Mouse (Mus musculus) heart, embryonic 11.5 days (tissue): ENCODE results near the gene Phf5a. TPM values are rescaled to one million over a fixed set of nuclear protein-coding genes. Genes with fewer than 3 reads are reported as not detected.
A peak's percentile ranks its signal among the peaks of the same experiment; 100 is the strongest.

ENCODE experiments used
- ATAC-seq: fragments of 200-750 bp; cut with Nextera tagmentation; replicated peaks from 2 replicates; pipeline ENCODE4 v1.8.0; 2017; ENCODE audit warnings: moderate library complexity; ENCODE audit not compliant: insufficient number of reproducible peaks, low FRiP score, low TSS enrichment
- H3K27ac ChIP-seq: fragments of 300-500 bp; sonication (generic); 2 replicates; pipeline ENCODE4 v1.5.1; 2014; ENCODE audit warnings: mild to moderate bottlenecking, low read depth, low read length
- H3K27me3 ChIP-seq: fragments of 300-500 bp; sonication (generic); 2 replicates; pipeline ENCODE4 v1.6.1; 2014; ENCODE audit warnings: mild to moderate bottlenecking, low read length, mixed read lengths; ENCODE audit not compliant: control insufficient read depth, insufficient read depth
- H3K36me3 ChIP-seq: fragments of 300-500 bp; sonication (generic); 2 replicates; pipeline ENCODE4 v1.6.1; 2014; ENCODE audit warnings: mild to moderate bottlenecking, low read length, moderate library complexity, mixed read lengths; ENCODE audit not compliant: control insufficient read depth, insufficient read depth
- H3K4me1 ChIP-seq: fragments of 300-500 bp; sonication (generic); 2 replicates; pipeline ENCODE4 v1.6.1; 2014; ENCODE audit warnings: low read length; ENCODE audit not compliant: control insufficient read depth, insufficient read depth
- H3K4me2 ChIP-seq: fragments of 300-500 bp; sonication (generic); 2 replicates; pipeline ENCODE4 v1.6.1; 2014; ENCODE audit warnings: mild to moderate bottlenecking, moderate library complexity
- H3K4me3 ChIP-seq: fragments of 300-500 bp; sonication (generic); 2 replicates; pipeline ENCODE4 v1.5.1; 2014; ENCODE audit warnings: low read depth, low read length
- H3K9ac ChIP-seq: fragments of 300-500 bp; sonication (generic); 2 replicates; pipeline ENCODE4 v1.6.1; 2014; ENCODE audit warnings: mild to moderate bottlenecking, low read depth, low read length, moderate library complexity
- H3K9me3 ChIP-seq: fragments of 300-500 bp; sonication (generic); replicated peaks from 2 replicates; pipeline ENCODE4 v1.6.1; 2016; ENCODE audit warnings: low read length; ENCODE audit not compliant: control insufficient read depth
- WGBS: fragments of 180-500 bp; shearing (Covaris S2); extraction: QIAGEN DNeasy Blood & Tissue Kit; methylation state at CpG from one replicate; pipeline ENCODE4 v1.1.7; 2014; ENCODE audit not compliant: insufficient replicate concordance; 5-methylcytosine and 5-hydroxymethylcytosine counted together
- polyA plus RNA-seq: library from polyadenylated mRNA; unstranded; fragments of >200 nt; fragmentation: Nextera tagmentation; extraction: Ambion mirVana; gene quantifications from 2 replicates; pipeline ENCODE4 v1.2.1, GENCODE M21; 2014

The Phf5a gene
- polyA plus RNA-seq, 1 experiment from 2014 or later, result 131 TPM

- Histone ChIP-seq H3K27ac (no peak overlapping the region), H3K9me3 (no peaks in the 10 kb centered on the region), H3K36me3 (peaks cover 24% of the 10 kb centered on the region), H3K4me2 (no peak overlapping the region), H3K27me3 (no peaks in the 10 kb centered on the region), H3K4me1 (no peaks in the 10 kb centered on the region; the same call in 1 of the 2 replicates), H3K9ac (no peak overlapping the region), H3K4me3 (no peak overlapping the region)
- WGBS, result 83% methylated on average over 8 of the region's 8 CpGs
- ATAC-seq, result peak; percentile 84; the same call in 1 of the 2 replicates
These were observed 20.3 kb upstream of the Phf5a start for GRCm38 (mm10) chr15:81891822-81892580.

GRCm38 (mm10) chr15:81891140-81891802 lies 19.6 kb upstream of the Phf5a start:
- Histone ChIP-seq H3K36me3 (peaks cover 21% of the 10 kb centered on the region), H3K9ac (no peak overlapping the region), H3K27me3 (no peaks in the 10 kb centered on the region), H3K27ac (peak overlapping the region; percentile 35; the same call in 1 of the 2 replicates), H3K4me3 (no peak overlapping the region), H3K4me1 (peaks cover 2% of the 10 kb centered on the region; the same call in 1 of the 2 replicates), H3K9me3 (no peaks in the 10 kb centered on the region), H3K4me2 (no peak overlapping the region)
- WGBS, result 79% methylated on average over 7 of the region's 7 CpGs
- no peak for ATAC-seq

GRCm38 (mm10) chr15:81889175-81889574 lies 17.5 kb upstream of the Phf5a start:
- peaks cover 13% of the 10 kb centered on the region for H3K36me3 ChIP-seq
- 92% methylated on average over 7 of the region's 7 CpGs for WGBS

GRCm38 (mm10) chr15:81886795-81887550 lies 15.3 kb upstream of the Phf5a start:
- Histone ChIP-seq H3K36me3 (peaks cover 11% of the 10 kb centered on the region), H3K27me3 (no peaks in the 10 kb centered on the region), H3K4me2 (no peak overlapping the region), H3K9me3 (no peaks in the 10 kb centered on the region), H3K27ac (no peak overlapping the region), H3K4me3 (no peak overlapping the region), H3K4me1 (peaks cover 2% of the 10 kb centered on the region; the same call in 1 of the 2 replicates), H3K9ac (no peak overlapping the region)
- no peak for ATAC-seq
- 89% methylated on average over 6 of the region's 6 CpGs for WGBS

More at GRCm38 (mm10) chr15:81889175-81889574, 17.5 kb upstream of the Phf5a start:
- Histone ChIP-seq H3K4me3 (no peak overlapping the region), H3K4me2 (no peak overlapping the region), H3K4me1 (peaks cover 2% of the 10 kb centered on the region; the same call in 1 of the 2 replicates), H3K9me3 (no peaks in the 10 kb centered on the region), H3K27me3 (no peaks in the 10 kb centered on the region), H3K9ac (no peak overlapping the region), H3K27ac (no peak overlapping the region)
- ATAC-seq, result no peak

GRCm38 (mm10) chr15:81885418-81885934 lies 13.8 kb upstream of the Phf5a start:
- Histone ChIP-seq H3K9me3 (no peaks in the 10 kb centered on the region), H3K27me3 (no peaks in the 10 kb centered on the region), H3K4me2 (no peak overlapping the region), H3K36me3 (peaks cover 6% of the 10 kb centered on the region), H3K4me1 (peaks cover 7% of the 10 kb centered on the region), H3K4me3 (no peak overlapping the region), H3K27ac (no peak overlapping the region), H3K9ac (no peak overlapping the region)
- 87% methylated on average over 3 of the region's 3 CpGs for WGBS
- ATAC-seq, result no peak

GRCm38 (mm10) chr15:81882348-81882747 lies 10.6 kb upstream of the Phf5a start:
- Histone ChIP-seq H3K36me3 (peaks cover 2% of the 10 kb centered on the region; the same call in 1 of the 2 replicates), H3K4me1 (peaks cover 26% of the 10 kb centered on the region), H3K9ac (no peak overlapping the region), H3K4me2 (no peak overlapping the region), H3K9me3 (no peaks in the 10 kb centered on the region), H3K4me3 (no peak overlapping the region), H3K27ac (no peak overlapping the region), H3K27me3 (no peaks in the 10 kb centered on the region)
- no peak for ATAC-seq
- WGBS, result 88% methylated on average over 3 of the region's 3 CpGs

GRCm38 (mm10) chr15:81879531-81880401 lies 8.1 kb upstream of the Phf5a start:
- 49% methylated on average over 5 of the region's 5 CpGs for WGBS
- peak; percentile 63; the same call in 1 of the 2 replicates for ATAC-seq
- Histone ChIP-seq H3K4me3 (no peak overlapping the region), H3K9ac (no peak overlapping the region), H3K27ac (peak overlapping the region; percentile 64), H3K4me2 (peak overlapping the region; percentile 43), H3K4me1 (peaks cover 24% of the 10 kb centered on the region), H3K27me3 (no peaks in the 10 kb centered on the region), H3K9me3 (no peaks in the 10 kb centered on the region), H3K36me3 (peaks cover 3% of the 10 kb centered on the region; the same call in 1 of the 2 replicates)
